Mouse (Mus musculus) ES-Bruce4 (cell line): ENCODE measurements around the gene Gp9.

ENCODE experiments used
- CTCF ChIP-seq: IDR thresholded peaks from one replicate; pipeline ENCODE4 v1.8.1; 2011; ENCODE audit warnings: low read depth, low read length
- POLR2A ChIP-seq: IDR thresholded peaks from one replicate; pipeline ENCODE4 v1.8.1; 2011; ENCODE audit warnings: low read length; ENCODE audit not compliant: insufficient read depth

DNA sequence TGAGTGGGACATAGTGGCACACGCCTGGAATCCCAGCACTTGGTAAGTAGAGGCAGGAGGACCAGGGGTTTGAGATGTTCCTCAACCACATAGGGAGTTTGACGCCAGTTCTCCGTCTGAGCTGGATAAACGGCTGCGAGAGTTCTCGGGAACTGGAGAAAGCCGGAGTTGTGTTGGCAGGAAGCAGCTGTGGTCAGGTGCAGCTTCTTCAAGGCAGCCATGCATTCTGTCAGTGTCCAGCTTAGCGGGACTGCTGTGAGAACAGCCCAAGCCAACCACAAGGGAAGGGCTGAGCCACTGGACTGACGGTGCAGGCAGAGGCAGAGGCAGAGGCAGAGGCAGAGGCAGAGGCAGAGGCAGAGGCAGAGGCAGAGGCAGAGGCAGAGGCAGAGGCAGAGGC lies 3.0 kb upstream of the Gp9 start:
- TF ChIP-seq CTCF (no peak), POLR2A (no peak)
